Mouse (Mus musculus) heart, postnatal 10 days (tissue): Measurements from ENCODE around the gene Cdh20. TPM values are rescaled to one million over a fixed set of nuclear protein-coding genes. Genes with fewer than 3 reads are reported as not detected.

ENCODE experiments used
- DNase-seq, 2 experiments: peaks; one replicate each; pipeline ENCODE4 v3.0.0; 2021
- intact Hi-C: fragments of 180-260 bp; cut with DNase I; formaldehyde crosslinking; loops from one replicate; pipeline ENCODE4 v1.15.1; 2025
- total RNA-seq, 2 experiments: library from RNA; stranded (reverse); gene quantifications; 2 replicates each; pipeline ENCODE4 v1.2.3; 2021

The Cdh20 gene
- 1 to 10 TPM; 1.5 to 1.7 TPM for total RNA-seq

GRCm38 (mm10) chr1:104768371-104769249 lies at the start of gene Cdh20:
Cdh20 (plus strand) TSS chr1:104768529.
- intact Hi-C loops: loop anchor here (5.0 kb wide), 1 partner anchor 49 kb away; no protein-coding TSS in a partner anchor
- peak in 1 of 2 experiments; percentile 40 for DNase-seq

GRCm38 (mm10) chr1:104746816-104747215 lies 21.5 kb upstream of the Cdh20 start:
- intact Hi-C loops: no loop called here
- no peak for DNase-seq

- no peak for DNase-seq
- intact Hi-C loops: no loop called here
Observed at GRCm38 (mm10) chr1:104747438-104747837, 20.9 kb upstream of the Cdh20 start.

GRCm38 (mm10) chr1:104754483-104754882 lies 13.8 kb upstream of the Cdh20 start:
- DNase-seq: peak in 1 of 2 experiments; percentile 17
- intact Hi-C loops: no loop called here

GRCm38 (mm10) chr1:104755896-104756295 lies 12.4 kb upstream of the Cdh20 start:
- no peak for DNase-seq
- intact Hi-C loops: loop anchor here (2.0 kb wide), 1 partner anchor 189 kb away; no protein-coding TSS in a partner anchor

- peak in 1 of 2 experiments; percentile 35 for DNase-seq
- intact Hi-C loops: loop anchor here (5.0 kb wide), 1 partner anchor 48 kb away; no protein-coding TSS in a partner anchor
Observed at GRCm38 (mm10) chr1:104769250-104769607, 900 bp downstream of the Cdh20 start.

- no peak for DNase-seq
- intact Hi-C loops: loop anchor here (5.0 kb wide), 1 partner anchor 170 kb away; no protein-coding TSS in a partner anchor
Observed at GRCm38 (mm10) chr1:104771937-104772336, 3.6 kb downstream of the Cdh20 start.

GRCm38 (mm10) chr1:104773207-104773606 lies 4.9 kb downstream of the Cdh20 start:
- DNase-seq: no peak
- intact Hi-C loops: loop anchor here (5.0 kb wide), 1 partner anchor 169 kb away; no protein-coding TSS in a partner anchor

- intact Hi-C loops: no loop called here
- DNase-seq: no peak
Observed at GRCm38 (mm10) chr1:104793488-104793887, 25.2 kb downstream of the Cdh20 start.

- intact Hi-C loops: no loop called here
- no peak for DNase-seq
Observed at GRCm38 (mm10) chr1:104796146-104796545, 27.8 kb downstream of the Cdh20 start.

GRCm38 (mm10) chr1:104797139-104797538 lies 28.8 kb downstream of the Cdh20 start:
- intact Hi-C loops: no loop called here
- DNase-seq: peak in 1 of 2 experiments; percentile 17

GRCm38 (mm10) chr1:104804746-104805145 lies 36.4 kb downstream of the Cdh20 start:
- DNase-seq: peak in 1 of 2 experiments; percentile 17
- intact Hi-C loops: no loop called here

- intact Hi-C loops: no loop called here
- DNase-seq: no peak
Observed at GRCm38 (mm10) chr1:104807214-104807613, 38.9 kb downstream of the Cdh20 start.

GRCm38 (mm10) chr1:104817510-104817909 lies 49.2 kb downstream of the Cdh20 start:
- intact Hi-C loops: loop anchor here (5.0 kb wide), 1 partner anchor 50 kb away; the partner anchor contains the start of gene Cdh20
- peak; percentile 18 to 20 for DNase-seq

- DNase-seq: peak in 1 of 2 experiments; percentile 4
- intact Hi-C loops: no loop called here
Observed at GRCm38 (mm10) chr1:104828106-104828505, 59.8 kb downstream of the Cdh20 start.

GRCm38 (mm10) chr1:104838206-104838915 lies 70.0 kb downstream of the Cdh20 start:
- DNase-seq: peak in 1 of 2 experiments; percentile 2

GRCm38 (mm10) chr1:104839051-104839450 lies 70.7 kb downstream of the Cdh20 start:
- intact Hi-C loops: no loop called here
- DNase-seq: no peak

More at GRCm38 (mm10) chr1:104838206-104838915, 70.0 kb downstream of the Cdh20 start:
- intact Hi-C loops: no loop called here

- intact Hi-C loops: no loop called here
- no peak for DNase-seq
Observed at GRCm38 (mm10) chr1:104848256-104848919, 80.1 kb downstream of the Cdh20 start.

GRCm38 (mm10) chr1:104848920-104849272 lies 80.6 kb downstream of the Cdh20 start:
- DNase-seq: no peak

GRCm38 (mm10) chr1:104877384-104877783 lies 109.1 kb downstream of the Cdh20 start:
- DNase-seq: no peak
- intact Hi-C loops: no loop called here

More at GRCm38 (mm10) chr1:104848920-104849272, 80.6 kb downstream of the Cdh20 start:
- intact Hi-C loops: no loop called here

GRCm38 (mm10) chr1:104901815-104902214 lies 133.5 kb downstream of the Cdh20 start:
- intact Hi-C loops: no loop called here

More at GRCm38 (mm10) chr1:104901815-104902214, 133.5 kb downstream of the Cdh20 start:
- DNase-seq: no peak
